Mouse (Mus musculus) neural tube, embryonic 14.5 days (tissue): ENCODE results near the gene Wdr17. TPM values are rescaled to one million over a fixed set of nuclear protein-coding genes. Genes with fewer than 3 reads are reported as not detected.

ENCODE experiments used
- ATAC-seq: fragments of 200-750 bp; cut with Nextera tagmentation; 2 replicates; pipeline ENCODE4 v1.8.0; 2017; ENCODE audit warnings: low read depth, mild to moderate bottlenecking, moderate TSS enrichment, moderate library complexity
- H3K27ac ChIP-seq: fragments of 300-500 bp; sonication (generic); 2 replicates; pipeline ENCODE4 v1.5.1; 2014; ENCODE audit warnings: low read depth, mild to moderate bottlenecking, control low read depth, low read length, moderate library complexity, mixed read lengths
- H3K27me3 ChIP-seq: fragments of 300-500 bp; sonication (generic); 2 replicates; pipeline ENCODE4 v1.6.1; 2014; ENCODE audit warnings: low read length; ENCODE audit not compliant: control insufficient read depth, insufficient read depth
- H3K36me3 ChIP-seq: fragments of 300-500 bp; sonication (generic); 2 replicates; pipeline ENCODE4 v1.6.1; 2014; ENCODE audit warnings: low read length, mixed read lengths; ENCODE audit not compliant: control insufficient read depth, insufficient read depth
- H3K4me1 ChIP-seq: fragments of 300-500 bp; sonication (generic); 2 replicates; pipeline ENCODE4 v1.6.1; 2014; ENCODE audit warnings: low read length; ENCODE audit not compliant: control insufficient read depth, insufficient read depth
- H3K4me2 ChIP-seq: fragments of 300-500 bp; sonication (generic); 2 replicates; pipeline ENCODE4 v1.6.1; 2014; ENCODE audit warnings: mild to moderate bottlenecking, low read depth, low read length, control low read depth
- H3K4me3 ChIP-seq: fragments of 300-500 bp; sonication (generic); 2 replicates; pipeline ENCODE4 v1.5.1; 2014; ENCODE audit warnings: low read depth, low read length, control low read depth, mixed read lengths
- H3K9ac ChIP-seq: fragments of 300-500 bp; sonication (generic); replicated peaks from 2 replicates; pipeline ENCODE4 v1.6.1; 2014; ENCODE audit warnings: low read depth, mild to moderate bottlenecking, control low read depth, low read length, mixed read lengths
- H3K9me3 ChIP-seq: fragments of 300-500 bp; sonication (generic); 2 replicates; pipeline ENCODE4 v1.6.1; 2016; ENCODE audit warnings: low read length; ENCODE audit not compliant: control insufficient read depth
- WGBS: fragments of 180-500 bp; shearing (Covaris S2); extraction: QIAGEN DNeasy Blood & Tissue Kit; methylation state at CpG from one replicate; pipeline ENCODE4 v1.1.7; 2014; 5-methylcytosine and 5-hydroxymethylcytosine counted together
- polyA plus RNA-seq: library from polyadenylated mRNA; unstranded; fragments of >200 nt; fragmentation: Nextera tagmentation; extraction: Ambion mirVana; gene quantifications from 2 replicates; pipeline ENCODE4 v1.2.1, GENCODE M21; 2014

Wdr17 gene
- polyA plus RNA-seq, 1 experiment from 2014 or later: 15.1 TPM

GRCm38 (mm10) chr8:54776241-54776640 is 110.7 kb downstream of the Wdr17 start:
- no peaks in the 10 kb centered on the region for H3K36me3 ChIP-seq
- no peak overlapping the region for H3K9ac ChIP-seq
- H3K27ac ChIP-seq: no peak overlapping the region
- H3K27me3 ChIP-seq: no peaks in the 10 kb centered on the region
- no peaks in the 10 kb centered on the region for H3K9me3 ChIP-seq
- no peak overlapping the region for H3K4me3 ChIP-seq
- peaks cover 12% of the 10 kb centered on the region; the same call in 1 of the 2 replicates for H3K4me1 ChIP-seq
- ATAC-seq: no peak
- no peak overlapping the region for H3K4me2 ChIP-seq

- H3K9ac ChIP-seq: no peak overlapping the region
- no peaks in the 10 kb centered on the region for H3K36me3 ChIP-seq
- no peak overlapping the region for H3K27ac ChIP-seq
- no peak overlapping the region for H3K4me2 ChIP-seq
- no peak for ATAC-seq
- no peaks in the 10 kb centered on the region for H3K9me3 ChIP-seq
- no peaks in the 10 kb centered on the region for H3K27me3 ChIP-seq
- no peaks in the 10 kb centered on the region for H3K4me1 ChIP-seq
- no peak overlapping the region for H3K4me3 ChIP-seq
- 92% methylated on average over 1 of the region's 1 CpGs for WGBS
Observed at GRCm38 (mm10) chr8:54757646-54758045, 129.3 kb downstream of the Wdr17 start.

DNA sequence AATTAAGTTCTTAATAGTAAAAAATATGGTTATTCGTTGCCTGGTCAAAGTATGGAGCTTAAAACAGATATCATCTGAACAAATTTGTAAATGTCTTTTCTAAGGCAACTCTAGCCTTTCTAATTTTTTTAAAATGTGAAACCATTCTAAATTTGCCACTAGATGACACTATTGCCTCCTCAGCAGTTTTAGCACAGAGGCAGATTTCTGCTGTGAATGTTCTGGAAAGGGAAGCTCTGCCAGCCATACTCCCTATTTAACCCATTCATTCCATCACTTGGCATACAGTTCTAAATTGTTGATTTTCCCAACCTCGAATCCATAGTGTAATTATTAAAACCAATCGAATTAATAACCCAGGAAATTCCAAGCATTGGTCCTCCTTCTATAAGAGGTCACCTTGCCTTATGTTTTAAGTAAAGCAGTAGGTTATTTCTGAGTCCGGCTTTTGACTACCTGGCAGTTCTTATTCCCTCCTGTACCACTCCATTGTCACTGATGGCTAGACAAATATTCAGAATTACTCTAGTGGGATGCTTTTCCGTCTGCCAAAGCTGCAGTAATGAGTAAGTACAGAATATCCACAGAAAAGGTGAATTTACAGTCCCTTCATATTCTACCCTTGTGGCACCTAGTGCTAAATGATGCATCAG is 150.2 kb downstream of the Wdr17 start:
- peak; percentile 79 for ATAC-seq
- no peak overlapping the region for H3K27ac ChIP-seq
- 71% methylated on average over 5 of the region's 5 CpGs for WGBS
- H3K4me2 ChIP-seq: no peak overlapping the region
- no peaks in the 10 kb centered on the region for H3K27me3 ChIP-seq
- no peak overlapping the region for H3K9ac ChIP-seq
- H3K36me3 ChIP-seq: no peaks in the 10 kb centered on the region
- no peaks in the 10 kb centered on the region for H3K9me3 ChIP-seq
- no peak overlapping the region for H3K4me3 ChIP-seq
- no peaks in the 10 kb centered on the region for H3K4me1 ChIP-seq

- H3K4me3 ChIP-seq: peak overlapping the region; percentile 57
- ATAC-seq: peak; percentile 62
- no peak overlapping the region; the same call in 1 of the 2 replicates for H3K27ac ChIP-seq
- no peaks in the 10 kb centered on the region for H3K9me3 ChIP-seq
- no peaks in the 10 kb centered on the region for H3K36me3 ChIP-seq
- no peaks in the 10 kb centered on the region for H3K27me3 ChIP-seq
- H3K9ac ChIP-seq: peak overlapping the region; percentile 47; the same call in 1 of the 2 replicates
- peak overlapping the region; percentile 60 for H3K4me2 ChIP-seq
- H3K4me1 ChIP-seq: peaks cover 4% of the 10 kb centered on the region; the same call in 1 of the 2 replicates
- WGBS: 11% methylated on average over 8 of the region's 8 CpGs
Observed at GRCm38 (mm10) chr8:54724668-54725035, 162.3 kb downstream of the Wdr17 start.

GRCm38 (mm10) chr8:54723976-54724667 is 162.9 kb downstream of the Wdr17 start:
- H3K4me1 ChIP-seq: peaks cover 4% of the 10 kb centered on the region; the same call in 1 of the 2 replicates
- H3K27me3 ChIP-seq: no peaks in the 10 kb centered on the region
- H3K4me2 ChIP-seq: peak overlapping the region; percentile 60
- H3K4me3 ChIP-seq: peak overlapping the region; percentile 57
- WGBS: 2% methylated on average over 23 of the region's 23 CpGs
- peak; percentile 100 for ATAC-seq
- peak overlapping the region; percentile 47; the same call in 1 of the 2 replicates for H3K9ac ChIP-seq
- no peaks in the 10 kb centered on the region for H3K9me3 ChIP-seq
- H3K36me3 ChIP-seq: no peaks in the 10 kb centered on the region
- no peak overlapping the region; the same call in 1 of the 2 replicates for H3K27ac ChIP-seq

- H3K4me1 ChIP-seq: no peaks in the 10 kb centered on the region
- H3K4me2 ChIP-seq: no peak overlapping the region
- WGBS: 75% methylated on average over 4 of the region's 4 CpGs
- H3K9ac ChIP-seq: no peak overlapping the region
- no peaks in the 10 kb centered on the region for H3K36me3 ChIP-seq
- H3K27me3 ChIP-seq: no peaks in the 10 kb centered on the region
- no peak overlapping the region for H3K4me3 ChIP-seq
- H3K27ac ChIP-seq: no peak overlapping the region
- no peaks in the 10 kb centered on the region for H3K9me3 ChIP-seq
- no peak for ATAC-seq
Observed at GRCm38 (mm10) chr8:54718515-54718914, 168.5 kb downstream of the Wdr17 start.

DNA sequence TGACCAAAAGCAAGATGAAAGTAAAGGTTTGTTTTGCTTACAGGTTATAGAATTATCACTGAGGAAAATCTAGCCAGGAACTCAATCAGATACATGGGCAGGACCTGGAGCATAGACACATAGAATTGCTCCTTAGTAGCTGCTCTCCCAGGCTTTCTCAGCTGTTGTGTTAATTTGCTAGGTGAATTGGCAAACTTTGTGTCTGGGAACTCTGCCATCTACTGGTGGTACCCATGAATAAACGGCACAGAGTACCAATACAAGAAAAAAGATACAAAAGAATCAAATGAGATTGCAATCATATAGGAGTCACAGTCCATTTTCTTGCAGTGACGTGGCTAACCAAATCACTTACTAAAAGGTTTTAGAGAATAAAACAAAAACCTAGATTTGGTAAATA is 181.2 kb downstream of the Wdr17 start:
- Histone ChIP-seq H3K27me3 (no peaks in the 10 kb centered on the region), H3K36me3 (no peaks in the 10 kb centered on the region), H3K27ac (no peak overlapping the region), H3K9ac (no peak overlapping the region), H3K4me2 (no peak overlapping the region), H3K9me3 (no peaks in the 10 kb centered on the region), H3K4me3 (no peak overlapping the region), H3K4me1 (no peaks in the 10 kb centered on the region)
- 67% methylated on average over 2 of the region's 2 CpGs for WGBS
- ATAC-seq: no peak

- no peak overlapping the region for H3K4me2 ChIP-seq
- H3K27me3 ChIP-seq: no peaks in the 10 kb centered on the region
- H3K4me1 ChIP-seq: no peaks in the 10 kb centered on the region
- no peaks in the 10 kb centered on the region for H3K9me3 ChIP-seq
- H3K36me3 ChIP-seq: no peaks in the 10 kb centered on the region
- H3K9ac ChIP-seq: no peak overlapping the region
- H3K4me3 ChIP-seq: no peak overlapping the region
- no peak for ATAC-seq
- H3K27ac ChIP-seq: no peak overlapping the region
Observed at GRCm38 (mm10) chr8:54671806-54672205, 215.2 kb downstream of the Wdr17 start.

DNA sequence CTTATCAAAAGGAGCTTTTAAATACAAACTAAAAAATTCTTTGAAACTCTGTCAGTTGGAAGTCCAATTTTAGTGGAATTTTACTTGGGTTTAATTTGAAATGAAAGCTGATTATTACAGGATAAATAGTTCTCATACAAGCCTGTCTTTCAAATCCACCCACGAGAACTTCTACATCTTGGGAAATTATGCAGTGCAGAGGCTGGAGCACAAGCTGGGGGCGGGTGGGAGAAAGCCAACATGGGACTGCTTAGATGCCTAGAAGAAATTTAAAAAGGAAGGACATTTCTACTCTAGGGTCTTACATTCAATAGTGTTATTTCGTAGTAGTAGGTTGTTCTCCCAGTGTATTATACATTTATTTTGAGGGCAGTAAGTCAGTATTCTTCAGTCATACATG is 219.2 kb downstream of the Wdr17 start:
- Histone ChIP-seq H3K27ac (no peak overlapping the region), H3K27me3 (no peaks in the 10 kb centered on the region), H3K4me2 (no peak overlapping the region), H3K9me3 (no peaks in the 10 kb centered on the region), H3K4me1 (no peaks in the 10 kb centered on the region), H3K9ac (no peak overlapping the region), H3K4me3 (no peak overlapping the region), H3K36me3 (no peaks in the 10 kb centered on the region)
- ATAC-seq: no peak
- 86% methylated on average over 3 of the region's 3 CpGs for WGBS
